Mouse (Mus musculus) cerebellum, postnatal 4 days (tissue): Measurements from ENCODE around the gene Msl2.
A peak's percentile ranks its signal among the peaks of the same experiment; 100 is the strongest.

Source experiments
- DNase-seq, 2 experiments: peaks; one replicate each; pipeline ENCODE4 v3.0.0; 2022; ENCODE audit warnings: low spot score in 2 of 2, mixed read lengths in 1 of 2

Msl2 gene

GRCm38 (mm10) chr9:101073987-101074331, at the start of gene Msl2:
Gene Msl2 (plus strand): TSS chr9:101074101.
- DNase-seq: no peak

GRCm38 (mm10) chr9:101033761-101034447, 40.0 kb upstream of the Msl2 start:
- DNase-seq: no peak

- DNase-seq: peak; percentile 94 to 96
These were observed 39.3 kb upstream of the Msl2 start, which contains the start of gene Pccb for GRCm38 (mm10) chr9:101034448-101035098. Gene Pccb (minus strand): TSS chr9:101034898.

GRCm38 (mm10) chr9:101035836-101036596, 37.9 kb upstream of the Msl2 start:
- DNase-seq: no peak

GRCm38 (mm10) chr9:101036876-101037275, 37.0 kb upstream of the Msl2 start:
- no peak for DNase-seq

GRCm38 (mm10) chr9:101037396-101037795, 36.5 kb upstream of the Msl2 start:
- DNase-seq: no peak

- DNase-seq: no peak
These were observed 35.3 kb upstream of the Msl2 start for GRCm38 (mm10) chr9:101038634-101039033.

- no peak for DNase-seq
These were observed 32.4 kb upstream of the Msl2 start for GRCm38 (mm10) chr9:101041508-101041907.

GRCm38 (mm10) chr9:101042249-101042648, 31.7 kb upstream of the Msl2 start:
- no peak for DNase-seq

- no peak for DNase-seq
These were observed 28.1 kb upstream of the Msl2 start for GRCm38 (mm10) chr9:101045710-101046338.

GRCm38 (mm10) chr9:101052007-101052406, 21.9 kb upstream of the Msl2 start:
- no peak for DNase-seq

- DNase-seq: no peak
These were observed 21.2 kb upstream of the Msl2 start for GRCm38 (mm10) chr9:101052691-101053090.

- DNase-seq: no peak
These were observed 20.6 kb upstream of the Msl2 start for GRCm38 (mm10) chr9:101053279-101053678.

GRCm38 (mm10) chr9:101057156-101057555, 16.7 kb upstream of the Msl2 start:
- no peak for DNase-seq

- no peak for DNase-seq
These were observed 12.9 kb upstream of the Msl2 start for GRCm38 (mm10) chr9:101061035-101061434.

GRCm38 (mm10) chr9:101062253-101062780, 11.6 kb upstream of the Msl2 start:
- no peak for DNase-seq

- no peak for DNase-seq
These were observed 8.8 kb upstream of the Msl2 start for GRCm38 (mm10) chr9:101065076-101065602.

- DNase-seq: no peak
These were observed 4.1 kb upstream of the Msl2 start for GRCm38 (mm10) chr9:101069781-101070180.

GRCm38 (mm10) chr9:101072506-101072905, 1.4 kb upstream of the Msl2 start:
- no peak for DNase-seq

GRCm38 (mm10) chr9:101073041-101073986, 587 bp upstream of the Msl2 start:
- DNase-seq: peak; percentile 97 to 99
